Mouse (Mus musculus) midbrain, embryonic 15.5 days (tissue): Measurements from ENCODE around the gene Arhgef15. TPM values are rescaled to one million over a fixed set of nuclear protein-coding genes. Genes with fewer than 3 reads are reported as not detected.

ENCODE experiments used
- ATAC-seq: fragments of 200-750 bp; cut with Nextera tagmentation; replicated peaks from 2 replicates; pipeline ENCODE4 v1.8.0; 2017; ENCODE audit warnings: moderate TSS enrichment
- H3K27ac ChIP-seq: fragments of 300-500 bp; sonication (generic); 2 replicates; pipeline ENCODE4 v1.5.1; 2015; ENCODE audit warnings: mild to moderate bottlenecking, inconsistent platforms
- H3K27me3 ChIP-seq: fragments of 300-500 bp; sonication (generic); replicated peaks from 2 replicates; pipeline ENCODE4 v1.6.1; 2015; ENCODE audit warnings: inconsistent platforms
- H3K36me3 ChIP-seq: fragments of 300-500 bp; sonication (generic); replicated peaks from 2 replicates; pipeline ENCODE4 v1.6.1; 2015; ENCODE audit warnings: inconsistent platforms
- H3K4me1 ChIP-seq: fragments of 300-500 bp; sonication (generic); 2 replicates; pipeline ENCODE4 v1.6.1; 2015; ENCODE audit warnings: inconsistent platforms
- H3K4me2 ChIP-seq: fragments of 300-500 bp; sonication (generic); 2 replicates; pipeline ENCODE4 v1.6.1; 2015; ENCODE audit warnings: inconsistent platforms, mild to moderate bottlenecking, moderate library complexity
- H3K4me3 ChIP-seq: fragments of 300-500 bp; sonication (generic); 2 replicates; pipeline ENCODE4 v1.5.1; 2015; ENCODE audit warnings: mild to moderate bottlenecking, inconsistent platforms
- H3K9ac ChIP-seq: fragments of 300-500 bp; sonication (generic); 2 replicates; pipeline ENCODE4 v1.6.1; 2015; ENCODE audit warnings: mild to moderate bottlenecking, inconsistent platforms
- H3K9me3 ChIP-seq: fragments of 300-500 bp; sonication (generic); 2 replicates; pipeline ENCODE4 v1.6.1; 2016; ENCODE audit warnings: inconsistent platforms
- WGBS: fragments of 180-500 bp; shearing (Covaris S2); methylation state at CpG from one replicate; pipeline ENCODE4 v1.1.7; 2015; ENCODE audit warnings: mixed read lengths; 5-methylcytosine and 5-hydroxymethylcytosine counted together
- polyA plus RNA-seq: library from polyadenylated mRNA; unstranded; fragments of >200 nt; fragmentation: Nextera tagmentation; extraction: Ambion mirVana; gene quantifications from 2 replicates; pipeline ENCODE4 v1.2.1, GENCODE M21; 2015

The Arhgef15 gene
- polyA plus RNA-seq, 1 experiment from 2014 or later: 28.7 TPM

GRCm38 (mm10) chr11:68905665-68906460, 51.4 kb downstream of the Arhgef15 start:
- Histone ChIP-seq H3K4me1 (peaks cover 12% of the 10 kb centered on the region), H3K27me3 (no peaks in the 10 kb centered on the region), H3K27ac (no peak overlapping the region), H3K4me3 (no peak overlapping the region), H3K9ac (no peak overlapping the region), H3K9me3 (no peaks in the 10 kb centered on the region), H3K36me3 (peaks cover 35% of the 10 kb centered on the region), H3K4me2 (no peak overlapping the region)
- no peak for ATAC-seq
- WGBS: 89% methylated on average over 9 of the region's 9 CpGs

DNA sequence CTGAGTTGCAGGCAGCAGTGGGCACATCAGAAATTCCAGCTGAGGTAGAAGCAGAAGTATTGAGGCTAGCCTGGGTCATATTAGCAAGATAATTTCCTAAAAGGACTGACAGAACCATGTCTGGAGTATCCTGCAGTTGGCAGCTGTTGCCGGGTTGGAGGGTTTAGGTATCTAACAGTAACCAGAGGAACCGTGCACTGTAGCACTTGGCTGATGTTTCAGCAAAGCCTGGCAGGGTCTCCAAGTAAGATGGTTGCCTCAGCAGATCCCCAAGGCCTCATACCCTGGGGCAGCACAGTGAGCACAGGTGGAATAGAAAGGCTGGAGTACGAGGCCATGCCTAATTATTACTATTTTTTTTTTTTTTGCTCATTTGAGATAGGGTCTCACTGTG, 52.1 kb downstream of the Arhgef15 start:
- Histone ChIP-seq H3K9ac (no peak overlapping the region), H3K4me1 (peaks cover 14% of the 10 kb centered on the region), H3K36me3 (peaks cover 35% of the 10 kb centered on the region), H3K27ac (peak overlapping the region; percentile 29; the same call in 1 of the 2 replicates), H3K27me3 (no peaks in the 10 kb centered on the region), H3K9me3 (no peaks in the 10 kb centered on the region), H3K4me2 (no peak overlapping the region), H3K4me3 (no peak overlapping the region)
- ATAC-seq: no peak
- 80% methylated on average over 3 of the region's 3 CpGs for WGBS

DNA sequence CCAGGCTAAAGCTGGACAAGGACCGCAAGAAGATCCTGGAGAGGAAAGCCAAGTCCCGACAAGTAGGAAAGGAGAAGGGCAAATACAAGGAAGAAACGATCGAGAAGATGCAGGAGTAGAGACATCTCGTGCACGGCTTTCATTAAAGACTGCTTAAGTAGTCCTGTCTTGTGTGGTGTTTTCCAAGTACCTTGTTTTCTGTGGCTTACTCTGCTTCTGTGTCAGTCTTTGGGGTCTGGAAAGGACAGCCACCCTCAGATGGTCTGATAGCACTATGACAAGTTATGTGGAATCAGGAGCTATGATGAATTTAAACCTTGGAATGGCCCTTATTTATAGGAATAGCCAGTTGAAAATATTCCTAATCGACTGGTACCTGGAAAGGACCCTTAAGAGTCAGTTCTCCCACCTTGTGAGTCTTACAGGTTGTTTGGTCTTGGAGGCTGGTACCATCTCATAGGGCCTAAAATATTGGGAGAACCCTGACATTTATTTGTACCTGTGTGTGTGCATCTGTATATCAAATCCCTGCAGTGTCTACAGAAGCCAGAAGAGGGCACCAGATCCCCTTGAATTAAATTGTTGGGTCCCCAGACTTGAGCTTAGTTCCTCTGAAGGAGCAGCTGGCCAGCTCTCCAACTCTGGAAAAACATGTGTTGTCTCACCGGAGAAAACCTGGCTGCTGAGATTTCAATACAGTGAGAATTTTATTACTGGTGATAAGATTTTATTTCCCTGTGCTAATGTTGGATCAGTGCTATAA, 52.7 kb downstream of the Arhgef15 start:
- Histone ChIP-seq H3K4me2 (no peak overlapping the region), H3K36me3 (peaks cover 35% of the 10 kb centered on the region), H3K27me3 (no peaks in the 10 kb centered on the region), H3K9me3 (no peaks in the 10 kb centered on the region), H3K9ac (no peak overlapping the region), H3K27ac (peak overlapping the region; percentile 29; the same call in 1 of the 2 replicates), H3K4me3 (no peak overlapping the region), H3K4me1 (peaks cover 14% of the 10 kb centered on the region)
- ATAC-seq: no peak
- 86% methylated on average over 8 of the region's 8 CpGs for WGBS

DNA sequence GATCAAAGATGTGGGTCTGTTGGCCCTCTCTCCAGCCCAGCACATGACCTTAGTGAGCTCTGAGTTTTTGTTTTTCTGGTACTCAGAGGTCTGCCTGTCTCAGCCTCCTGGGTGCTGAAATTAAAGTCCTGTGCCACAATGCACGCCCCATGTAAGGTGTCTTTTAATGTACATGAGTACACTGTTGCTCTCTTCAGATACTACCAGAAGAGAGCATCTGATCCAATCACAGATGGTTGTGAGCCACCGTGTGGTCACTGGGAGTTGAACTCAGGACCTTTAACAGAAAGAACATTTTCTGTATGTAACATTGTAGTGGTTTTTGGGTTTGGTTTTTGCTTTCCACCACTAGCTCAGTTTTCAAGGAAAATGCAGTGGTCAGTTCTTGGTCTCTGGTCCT, 53.5 kb downstream of the Arhgef15 start:
- no peak overlapping the region for H3K4me3 ChIP-seq
- no peak overlapping the region for H3K4me2 ChIP-seq
- H3K9me3 ChIP-seq: no peaks in the 10 kb centered on the region
- H3K27me3 ChIP-seq: peaks cover 2% of the 10 kb centered on the region; the same call in 1 of the 2 replicates
- ATAC-seq: no peak
- H3K4me1 ChIP-seq: peaks cover 14% of the 10 kb centered on the region
- no peak overlapping the region for H3K27ac ChIP-seq
- H3K9ac ChIP-seq: no peak overlapping the region
- 94% methylated on average over 2 of the region's 2 CpGs for WGBS
- H3K36me3 ChIP-seq: peaks cover 35% of the 10 kb centered on the region

DNA sequence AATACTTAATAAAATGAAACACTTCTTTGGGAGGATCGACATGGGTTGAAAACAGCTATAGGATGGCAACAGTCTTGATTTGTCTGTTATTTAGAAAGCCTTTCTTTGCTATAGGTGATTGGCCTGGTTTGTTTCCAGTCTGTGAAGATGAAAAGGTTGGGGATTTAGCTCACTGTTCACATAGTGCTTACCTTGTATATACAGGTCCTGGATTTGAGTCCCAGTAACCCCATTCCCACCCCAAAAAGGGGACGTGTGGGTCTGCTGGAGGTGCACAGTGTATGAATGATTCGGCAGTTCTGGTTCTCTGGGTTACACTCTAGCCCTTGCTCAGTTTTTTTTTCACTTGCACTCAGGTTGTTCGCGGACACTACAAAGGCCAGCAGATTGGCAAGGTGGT, 54.5 kb downstream of the Arhgef15 start:
- Histone ChIP-seq H3K9me3 (no peaks in the 10 kb centered on the region), H3K9ac (peak overlapping the region; percentile 98), H3K4me3 (peak overlapping the region; percentile 83), H3K27ac (no peak overlapping the region), H3K27me3 (peaks cover 5% of the 10 kb centered on the region; the same call in 1 of the 2 replicates), H3K4me1 (peaks cover 14% of the 10 kb centered on the region), H3K4me2 (peak overlapping the region; percentile 64), H3K36me3 (peaks cover 35% of the 10 kb centered on the region)
- WGBS: 91% methylated on average over 5 of the region's 5 CpGs
- no peak for ATAC-seq

- H3K27ac ChIP-seq: no peak overlapping the region
- peaks cover 5% of the 10 kb centered on the region; the same call in 1 of the 2 replicates for H3K27me3 ChIP-seq
- H3K9ac ChIP-seq: peak overlapping the region; percentile 98
- 7% methylated on average over 11 of the region's 11 CpGs for WGBS
- peak overlapping the region; percentile 83 for H3K4me3 ChIP-seq
- peak overlapping the region; percentile 64 for H3K4me2 ChIP-seq
- H3K4me1 ChIP-seq: peaks cover 14% of the 10 kb centered on the region
- H3K9me3 ChIP-seq: no peaks in the 10 kb centered on the region
- peaks cover 35% of the 10 kb centered on the region for H3K36me3 ChIP-seq
- no peak for ATAC-seq
These were observed 54.9 kb downstream of the Arhgef15 start for GRCm38 (mm10) chr11:68902367-68902766.

- under 1% methylated on average over 10 of the region's 10 CpGs for WGBS
- Histone ChIP-seq H3K4me2 (peak overlapping the region; percentile 64), H3K9me3 (no peaks in the 10 kb centered on the region), H3K4me3 (peak overlapping the region; percentile 83), H3K36me3 (peaks cover 35% of the 10 kb centered on the region), H3K27ac (peak overlapping the region; percentile 88), H3K9ac (peak overlapping the region; percentile 98), H3K4me1 (peaks cover 14% of the 10 kb centered on the region), H3K27me3 (peaks cover 5% of the 10 kb centered on the region; the same call in 1 of the 2 replicates)
- ATAC-seq: no peak
These were observed 55.3 kb downstream of the Arhgef15 start for GRCm38 (mm10) chr11:68902047-68902364.

DNA sequence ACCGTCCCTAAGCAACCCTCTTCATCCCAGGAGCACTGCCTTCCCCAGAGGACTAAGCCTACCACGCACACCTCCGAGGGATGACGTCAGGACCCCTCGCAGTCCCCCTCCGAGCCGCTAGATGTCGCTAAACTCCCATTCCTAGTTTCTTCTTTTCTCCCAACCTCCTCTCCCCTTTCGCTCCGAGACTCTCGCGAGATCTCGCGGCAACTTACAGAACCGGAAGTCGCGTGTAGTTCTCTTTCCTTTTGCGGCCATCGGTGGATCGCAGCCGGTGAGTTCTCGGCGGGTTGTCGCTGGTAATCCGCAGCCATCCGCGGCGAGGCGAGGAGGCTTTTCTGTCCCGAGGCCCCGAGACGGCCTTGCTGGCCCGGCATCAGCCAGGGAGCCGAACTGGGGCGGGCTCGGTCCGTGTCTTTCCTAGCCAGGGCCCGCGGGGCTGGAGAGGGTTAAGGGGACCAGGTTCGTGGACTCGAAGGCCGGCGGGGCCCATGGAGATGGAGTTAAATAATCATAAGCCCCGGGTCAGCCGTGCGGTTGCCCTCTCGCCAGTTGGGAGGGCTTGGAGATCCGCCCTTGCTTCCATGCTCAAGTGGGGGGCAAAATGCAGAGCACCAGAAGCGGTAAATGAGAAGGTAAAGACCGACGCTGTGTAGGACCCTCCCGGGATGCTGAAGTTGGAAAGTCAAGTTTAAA, 55.8 kb downstream of the Arhgef15 start, which contains the start of gene Rpl26:
Gene Rpl26, plus strand, starts transcription at position 233 of the 696 bp plus-strand sequence.
- peaks cover 5% of the 10 kb centered on the region; the same call in 1 of the 2 replicates for H3K27me3 ChIP-seq
- peaks cover 31% of the 10 kb centered on the region for H3K36me3 ChIP-seq
- ATAC-seq: peak; percentile 92
- H3K9ac ChIP-seq: peak within 1 kb of the TSS; percentile 98
- peak within 1 kb of the TSS; percentile 64 for H3K4me2 ChIP-seq
- peak within 1 kb of the TSS; percentile 88 for H3K27ac ChIP-seq
- peak within 1 kb of the TSS; percentile 83 for H3K4me3 ChIP-seq
- peaks cover 14% of the 10 kb centered on the region for H3K4me1 ChIP-seq
- no peaks in the 10 kb centered on the region for H3K9me3 ChIP-seq
- WGBS: 1% methylated on average over 52 of the region's 52 CpGs

DNA sequence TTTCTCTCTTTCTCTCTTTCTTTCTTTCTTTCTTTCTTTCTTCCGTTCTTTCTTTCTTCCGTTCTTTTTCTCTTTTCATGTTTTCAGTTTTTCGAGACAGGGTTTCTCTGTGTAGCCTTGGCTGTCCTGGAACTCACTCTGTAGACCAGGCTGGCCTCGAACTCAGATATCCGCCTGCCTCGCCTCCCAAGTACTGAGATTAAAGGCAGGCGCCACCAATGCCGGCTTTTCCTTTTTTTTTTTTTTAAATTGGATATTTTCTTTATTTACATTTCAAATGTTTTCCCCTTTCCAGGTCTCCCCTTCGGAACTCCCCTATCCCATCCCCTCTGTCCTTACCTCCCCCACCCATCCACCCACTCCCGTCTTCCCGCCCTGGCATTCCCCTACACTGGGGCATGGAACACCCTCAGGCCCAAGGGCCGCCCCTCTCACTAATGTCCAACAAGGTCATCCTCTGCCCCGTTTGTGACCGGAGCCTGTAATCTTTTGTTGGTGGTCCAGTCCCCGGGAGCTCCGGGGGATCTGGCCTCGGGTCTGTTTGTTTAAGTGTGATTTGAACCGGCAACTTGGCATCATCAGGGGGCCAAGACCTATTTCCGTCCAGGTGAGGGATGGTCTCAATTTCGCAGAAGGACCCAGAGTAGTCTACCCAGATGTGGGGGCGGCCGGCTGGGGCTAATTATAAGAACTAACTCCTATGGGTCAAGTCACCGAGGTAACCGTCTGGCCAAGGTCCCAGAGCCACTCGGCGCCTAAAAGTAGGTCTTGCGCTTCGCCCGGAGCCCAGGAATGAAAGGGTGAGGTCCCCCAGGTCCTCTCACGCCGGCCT, 56.5 kb downstream of the Arhgef15 start:
- Histone ChIP-seq H3K4me3 (peak overlapping the region; percentile 83), H3K36me3 (peaks cover 23% of the 10 kb centered on the region), H3K9me3 (no peaks in the 10 kb centered on the region), H3K27me3 (peaks cover 5% of the 10 kb centered on the region; the same call in 1 of the 2 replicates), H3K27ac (no peak overlapping the region), H3K9ac (peak overlapping the region; percentile 32), H3K4me2 (peak overlapping the region; percentile 53), H3K4me1 (peaks cover 14% of the 10 kb centered on the region)
- ATAC-seq: peak; percentile 59
- WGBS: 29% methylated on average over 31 of the region's 31 CpGs

DNA sequence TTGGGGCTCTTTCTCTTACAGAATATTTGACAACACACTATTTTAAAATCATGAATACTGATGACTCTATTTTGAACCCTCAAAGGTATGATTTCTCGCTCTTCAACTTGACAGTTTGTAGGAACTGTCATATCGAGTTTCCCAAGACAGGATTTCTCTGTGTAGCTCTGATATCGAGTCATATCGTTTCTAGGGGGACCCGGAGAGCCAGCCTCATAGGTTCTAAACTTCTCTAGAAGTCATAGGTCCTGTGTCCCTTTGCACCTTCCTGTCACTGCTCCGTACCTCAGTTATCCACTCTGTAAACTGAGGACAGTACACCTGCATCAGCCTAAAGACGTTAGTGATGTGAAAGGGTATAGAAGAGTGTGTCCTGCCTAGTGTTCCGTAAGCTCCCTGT, 57.5 kb downstream of the Arhgef15 start:
- Histone ChIP-seq H3K9ac (no peak overlapping the region), H3K27me3 (peaks cover 5% of the 10 kb centered on the region; the same call in 1 of the 2 replicates), H3K27ac (no peak overlapping the region), H3K36me3 (peaks cover 17% of the 10 kb centered on the region), H3K4me1 (peaks cover 14% of the 10 kb centered on the region), H3K4me2 (no peak overlapping the region), H3K4me3 (no peak overlapping the region), H3K9me3 (no peaks in the 10 kb centered on the region)
- WGBS: 87% methylated on average over 8 of the region's 8 CpGs
- ATAC-seq: no peak

GRCm38 (mm10) chr11:68898790-68899189, 58.5 kb downstream of the Arhgef15 start:
- no peak for ATAC-seq
- 90% methylated on average over 6 of the region's 6 CpGs for WGBS
- Histone ChIP-seq H3K4me2 (no peak overlapping the region), H3K36me3 (peaks cover 8% of the 10 kb centered on the region), H3K9ac (no peak overlapping the region), H3K4me3 (no peak overlapping the region), H3K9me3 (no peaks in the 10 kb centered on the region), H3K27me3 (peaks cover 5% of the 10 kb centered on the region; the same call in 1 of the 2 replicates), H3K4me1 (peaks cover 14% of the 10 kb centered on the region), H3K27ac (no peak overlapping the region)
